Mouse (Mus musculus) myocyte (in vitro differentiated cells): ENCODE measurements at regions not wholly inside any gene's neighbourhood (a gene's known extent, or its start where the extent isn't known, plus 50 kb on each side); places are given as distances from the start of the nearest gene placed in this dataset.

ENCODE experiments used
- H3K27me3 ChIP-seq: one replicate; pipeline ENCODE4 v1.6.1; 2011; ENCODE audit not compliant: control insufficient read depth, insufficient read depth, insufficient read length
- H3K36me3 ChIP-seq: one replicate; pipeline ENCODE4 v1.6.1; 2011; ENCODE audit not compliant: control insufficient read depth, insufficient read depth
- H3K4me2 ChIP-seq: one replicate; pipeline ENCODE4 v1.6.1; 2011; ENCODE audit warnings: low read depth, control low read depth
- H3K4me3 ChIP-seq: one replicate; pipeline ENCODE4 v1.5.1; 2011; ENCODE audit warnings: mild to moderate bottlenecking, control low read depth, moderate library complexity
- H3K79me2 ChIP-seq: one replicate; pipeline ENCODE4 v1.6.1; 2011; ENCODE audit not compliant: control insufficient read depth, insufficient read depth
- H3ac ChIP-seq: one replicate; pipeline ENCODE4 v1.6.1; 2011; ENCODE audit not compliant: control insufficient read depth, insufficient read length
- CEBPB ChIP-seq: IDR thresholded peaks from 2 replicates; pipeline ENCODE4 v1.6.1; 2011; ENCODE audit warnings: mild to moderate bottlenecking, moderate library complexity; ENCODE audit not compliant: poor library complexity, insufficient read depth, severe bottlenecking
- E2F4 ChIP-seq: IDR thresholded peaks from one replicate; pipeline ENCODE4 v1.6.1; 2011; ENCODE audit warnings: mild to moderate bottlenecking, control low read depth, moderate library complexity; ENCODE audit not compliant: insufficient read depth
- MAX ChIP-seq: IDR thresholded peaks from one replicate; pipeline ENCODE4 v1.6.1; 2011; ENCODE audit warnings: low read depth, mild to moderate bottlenecking, control low read depth
- MYOD1 ChIP-seq, 3 experiments: IDR thresholded peaks; one replicate each; pipeline ENCODE4 v1.6.1; 2011; ENCODE audit warnings: control low read depth in 2 of 3, low read depth in 2 of 3, mild to moderate bottlenecking in 2 of 3, moderate library complexity in 1 of 3; ENCODE audit not compliant: insufficient read length in 2 of 3, control insufficient read depth in 1 of 3
- MYOG ChIP-seq, 3 experiments: IDR thresholded peaks; one replicate each; pipeline ENCODE4 v1.6.1; 2011; ENCODE audit warnings: control low read depth in 2 of 3, low read depth in 2 of 3, mild to moderate bottlenecking in 2 of 3; ENCODE audit not compliant: insufficient read length in 2 of 3, control insufficient read depth in 1 of 3, insufficient read depth in 1 of 3
- POLR2A ChIP-seq: IDR thresholded peaks from one replicate; pipeline ENCODE4 v1.6.1; 2011; ENCODE audit warnings: low read depth, mild to moderate bottlenecking, control low read depth, moderate library complexity; ENCODE audit not compliant: insufficient read length
- POLR2AphosphoS2 ChIP-seq: IDR thresholded peaks from one replicate; pipeline ENCODE4 v1.6.1; 2011; ENCODE audit warnings: low read depth, control low read depth; ENCODE audit not compliant: insufficient read length
- REST ChIP-seq: IDR thresholded peaks from one replicate; pipeline ENCODE4 v1.6.1; 2011; ENCODE audit warnings: mild to moderate bottlenecking, control low read depth, moderate library complexity; ENCODE audit not compliant: insufficient read depth, insufficient read length
- SRF ChIP-seq: IDR thresholded peaks from one replicate; pipeline ENCODE4 v1.6.1; 2011; ENCODE audit warnings: low read depth; ENCODE audit not compliant: control insufficient read depth, insufficient read length
- TCF12 ChIP-seq: IDR thresholded peaks from one replicate; pipeline ENCODE4 v1.6.1; 2011; ENCODE audit warnings: mild to moderate bottlenecking, control low read depth; ENCODE audit not compliant: poor library complexity, insufficient read depth, severe bottlenecking
- TCF3 ChIP-seq: IDR thresholded peaks from one replicate; pipeline ENCODE4 v1.6.1; 2011; ENCODE audit warnings: low read depth, control low read depth; ENCODE audit not compliant: insufficient read length
- USF1 ChIP-seq: IDR thresholded peaks from one replicate; pipeline ENCODE4 v1.6.1; 2011; ENCODE audit warnings: low read depth, mild to moderate bottlenecking, control low read depth, moderate library complexity

DNA sequence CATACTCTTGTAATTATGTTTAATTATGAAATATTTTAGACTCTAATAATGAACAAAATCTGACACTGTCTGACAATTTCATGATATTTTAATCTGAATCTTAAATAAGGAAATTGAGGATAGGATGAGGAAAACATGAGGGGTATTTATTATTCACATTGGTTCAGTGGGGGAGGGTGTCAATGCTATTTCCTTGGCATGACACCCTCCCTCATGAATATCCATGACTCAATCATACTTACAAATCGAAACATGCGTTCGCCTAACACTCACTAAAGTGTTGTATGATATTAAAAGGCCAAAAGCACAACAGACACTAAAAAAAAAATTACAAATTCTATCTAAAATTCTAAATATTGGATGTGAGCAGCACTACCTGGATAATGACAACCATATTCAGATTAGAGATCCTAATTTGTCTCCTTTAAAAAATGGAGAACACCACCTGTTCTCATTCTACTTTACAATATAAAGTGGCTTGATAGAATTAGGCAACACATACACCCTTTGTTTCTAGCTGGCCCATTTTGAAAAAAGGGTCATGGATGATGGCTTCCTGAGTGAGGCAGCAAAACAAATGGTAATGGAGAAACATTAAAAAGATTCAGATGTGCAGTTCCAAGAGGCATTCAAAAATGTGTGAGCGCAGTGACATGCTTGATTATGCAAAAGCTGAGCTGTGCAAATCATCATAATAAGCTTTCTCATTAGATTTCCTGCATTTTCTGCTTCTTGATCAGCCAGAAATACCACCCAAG lies 942.3 kb upstream of the Nudt12 start:
- Histone ChIP-seq H3K79me2 (no peaks in the 10 kb centered on the region), H3ac (no peak overlapping the region), H3K27me3 (no peaks in the 10 kb centered on the region), H3K4me3 (no peak overlapping the region), H3K36me3 (no peaks in the 10 kb centered on the region), H3K4me2 (no peak overlapping the region)
- TF ChIP-seq TCF12 (no peak), E2F4 (no peak), POLR2AphosphoS2 (no peak), REST (no peak), MYOG (IDR thresholded peaks at IDR 0.05; ENCODE audit: control insufficient read depth in 1 of 3, insufficient read depth in 1 of 3, insufficient read length in 2 of 3, low read depth in 2 of 3) (no peak), CEBPB (no peak), MYOD1 (IDR thresholded peaks at IDR 0.05; ENCODE audit: control insufficient read depth in 1 of 3, insufficient read length in 2 of 3, low read depth in 2 of 3) (no peak), USF1 (no peak), TCF3 (no peak), MAX (no peak), POLR2A (no peak), SRF (no peak)

DNA sequence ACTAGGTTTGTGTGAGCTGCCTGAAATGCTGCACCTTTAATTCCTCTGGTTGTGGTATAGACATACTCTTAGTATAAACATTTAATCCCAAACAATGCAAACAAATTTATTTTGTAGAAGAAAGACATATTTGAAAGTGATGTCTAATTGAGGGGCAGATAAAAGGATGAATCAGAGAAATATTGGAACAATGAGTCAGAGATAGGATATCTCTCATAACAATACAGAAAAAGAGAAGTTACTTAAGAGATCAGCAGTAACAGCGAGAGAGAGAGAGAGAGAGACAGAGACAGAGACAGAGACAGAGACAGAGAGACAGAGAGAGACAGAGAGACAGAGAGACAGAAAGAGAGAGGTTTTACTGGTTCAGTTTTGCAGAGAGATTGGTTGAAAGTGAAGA lies 933.3 kb upstream of the Nudt12 start:
- H3K79me2 ChIP-seq, result no peaks in the 10 kb centered on the region
- H3K36me3 ChIP-seq, result no peaks in the 10 kb centered on the region
- H3ac ChIP-seq, result no peak overlapping the region
- TF ChIP-seq POLR2AphosphoS2 (no peak), MYOD1 (IDR thresholded peaks at IDR 0.05; ENCODE audit: control insufficient read depth in 1 of 3, insufficient read length in 2 of 3, low read depth in 2 of 3) (no peak), SRF (no peak), TCF3 (no peak), REST (no peak), E2F4 (no peak), POLR2A (no peak), USF1 (no peak), CEBPB (no peak), MAX (no peak), MYOG (IDR thresholded peaks at IDR 0.05; ENCODE audit: control insufficient read depth in 1 of 3, insufficient read depth in 1 of 3, insufficient read length in 2 of 3, low read depth in 2 of 3) (no peak), TCF12 (no peak)
- no peak overlapping the region for H3K4me3 ChIP-seq
- H3K27me3 ChIP-seq, result no peaks in the 10 kb centered on the region
- no peak overlapping the region for H3K4me2 ChIP-seq

DNA sequence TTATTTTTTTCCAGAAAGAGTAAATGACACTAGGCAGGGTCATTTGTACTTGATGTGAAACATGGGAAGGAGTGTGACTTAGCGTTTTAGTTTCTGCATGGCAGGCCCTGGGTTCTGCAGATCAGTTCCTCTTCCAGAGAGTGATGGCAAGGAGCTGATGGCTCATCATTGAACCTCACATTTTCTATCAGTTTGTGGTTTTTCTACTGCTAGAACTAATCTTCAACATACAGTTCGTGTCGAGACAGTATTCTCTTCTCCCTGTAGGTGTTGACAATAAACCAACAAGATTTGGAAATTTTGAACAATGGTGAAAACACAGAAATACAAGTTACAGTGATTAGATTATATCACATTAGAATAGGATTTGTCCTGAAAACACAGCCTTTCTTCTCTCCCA lies 891.2 kb upstream of the Nudt12 start:
- no peak overlapping the region for H3K4me3 ChIP-seq
- H3K27me3 ChIP-seq, result no peaks in the 10 kb centered on the region
- H3K4me2 ChIP-seq, result peak overlapping the region; percentile 39
- H3K79me2 ChIP-seq, result no peaks in the 10 kb centered on the region
- no peak for TF ChIP-seq USF1
- TF ChIP-seq MAX, result no peak
- no peak for TF ChIP-seq POLR2AphosphoS2
- no peak for TF ChIP-seq TCF3
- no peak for TF ChIP-seq REST
- no peak for TF ChIP-seq TCF12
- no peak for TF ChIP-seq CEBPB
- TF ChIP-seq POLR2A, result no peak
- TF ChIP-seq MYOD1 (IDR thresholded peaks at IDR 0.05; ENCODE audit: control insufficient read depth in 1 of 3, insufficient read length in 2 of 3, low read depth in 2 of 3), result no peak
- no peak for TF ChIP-seq E2F4
- TF ChIP-seq SRF, result no peak
- no peak for TF ChIP-seq MYOG (IDR thresholded peaks at IDR 0.05; ENCODE audit: control insufficient read depth in 1 of 3, insufficient read depth in 1 of 3, insufficient read length in 2 of 3, low read depth in 2 of 3)
- no peak overlapping the region for H3ac ChIP-seq
- H3K36me3 ChIP-seq, result no peaks in the 10 kb centered on the region

DNA sequence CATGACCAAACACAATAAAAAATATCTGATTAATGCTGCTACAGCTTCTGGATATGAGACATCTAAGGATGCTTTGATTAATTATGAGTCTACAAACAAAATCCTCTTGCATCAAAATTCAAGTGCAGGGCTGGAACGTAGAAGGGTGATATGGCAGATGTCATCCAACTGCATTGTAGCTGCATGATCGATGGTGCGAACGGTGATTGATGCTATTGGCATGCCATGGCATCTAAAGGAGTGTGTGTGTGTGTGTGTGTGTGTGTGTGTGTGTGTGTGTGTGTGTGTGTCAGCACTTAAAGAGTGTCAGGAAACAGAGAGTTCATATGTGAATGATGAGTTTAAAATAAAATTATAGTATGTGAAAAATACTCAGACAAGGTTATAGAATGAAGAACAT lies 864.6 kb upstream of the Nudt12 start:
- Histone ChIP-seq H3K4me3 (no peak overlapping the region), H3K27me3 (no peaks in the 10 kb centered on the region), H3K36me3 (no peaks in the 10 kb centered on the region), H3K79me2 (no peaks in the 10 kb centered on the region), H3K4me2 (no peak overlapping the region), H3ac (no peak overlapping the region)
- TF ChIP-seq SRF (no peak), POLR2AphosphoS2 (no peak), E2F4 (no peak), TCF3 (no peak), MYOG (IDR thresholded peaks at IDR 0.05; ENCODE audit: control insufficient read depth in 1 of 3, insufficient read depth in 1 of 3, insufficient read length in 2 of 3, low read depth in 2 of 3) (no peak), USF1 (no peak), POLR2A (no peak), MYOD1 (IDR thresholded peaks at IDR 0.05; ENCODE audit: control insufficient read depth in 1 of 3, insufficient read length in 2 of 3, low read depth in 2 of 3) (no peak), REST (no peak), MAX (no peak), CEBPB (no peak), TCF12 (no peak)
